Mouse (Mus musculus) testis, adult 2 months (tissue): ENCODE measurements around the gene Zmym5. TPM values are rescaled to one million over a fixed set of nuclear protein-coding genes. Genes with fewer than 3 reads are reported as not detected.

Source experiments
- H3K27ac ChIP-seq: fragments of 200-500 bp; 2 replicates; pipeline ENCODE4 v1.5.1; 2012; ENCODE audit warnings: low read depth, low read length; ENCODE audit not compliant: control insufficient read depth, insufficient read depth
- H3K27me3 ChIP-seq: fragments of 200-500 bp; 2 replicates; pipeline ENCODE4 v1.6.1; 2012; ENCODE audit warnings: mild to moderate bottlenecking, low read length, moderate library complexity; ENCODE audit not compliant: control insufficient read depth, insufficient read depth
- H3K36me3 ChIP-seq: fragments of 200-500 bp; 2 replicates; pipeline ENCODE4 v1.6.1; 2012; ENCODE audit warnings: mild to moderate bottlenecking, low read length; ENCODE audit not compliant: control insufficient read depth, insufficient read depth
- H3K4me1 ChIP-seq: fragments of 200-500 bp; 2 replicates; pipeline ENCODE4 v1.6.1; 2012; ENCODE audit warnings: low read length; ENCODE audit not compliant: control insufficient read depth, insufficient read depth
- H3K4me3 ChIP-seq: fragments of 200-500 bp; 2 replicates; pipeline ENCODE4 v1.5.1; 2012; ENCODE audit warnings: low read depth, mild to moderate bottlenecking, low read length, moderate library complexity, mixed read lengths; ENCODE audit not compliant: control insufficient read depth
- CTCF ChIP-seq: fragments of 200-500 bp; IDR thresholded peaks from 2 replicates; pipeline ENCODE4 v1.5.1; 2012; ENCODE audit warnings: low read depth, mild to moderate bottlenecking, inconsistent platforms, low read length, moderate library complexity; ENCODE audit not compliant: control insufficient read depth, insufficient read depth, insufficient replicate concordance
- POLR2A ChIP-seq: fragments of 200-500 bp; IDR thresholded peaks from 2 replicates; pipeline ENCODE4 v1.6.1; 2012; ENCODE audit warnings: low read depth, mild to moderate bottlenecking, inconsistent platforms, low read length, moderate library complexity; ENCODE audit not compliant: control insufficient read depth
- polyA plus RNA-seq: library from polyadenylated mRNA; depleted of rRNA; stranded (reverse); fragments of >200 nt; gene quantifications from 2 replicates; pipeline ENCODE4 v1.2.3, GENCODE M21; 2012; rRNA removed

Gene Zmym5
- polyA plus RNA-seq, 1 experiment: 7.9 TPM

DNA sequence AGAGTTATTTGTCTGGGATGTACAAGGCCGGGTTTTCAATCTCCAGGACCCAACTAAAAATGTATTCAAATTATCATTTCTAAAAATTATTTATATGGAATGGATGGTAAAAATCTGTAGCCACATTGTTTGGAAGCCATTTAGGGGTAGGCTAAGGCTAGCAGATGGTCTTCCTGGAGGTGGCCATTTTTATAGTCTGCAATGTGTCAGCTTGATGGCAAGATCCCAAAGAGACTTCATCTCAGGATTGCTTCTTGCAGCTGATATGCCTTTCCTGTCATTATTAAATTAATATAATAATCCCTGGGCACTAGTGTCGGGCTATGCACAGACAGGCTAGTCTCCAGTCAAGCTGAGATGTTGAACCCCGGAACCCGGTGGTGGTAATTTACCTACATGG is 60.2 kb downstream of the Zmym5 start:
- no peak for TF ChIP-seq CTCF
- TF ChIP-seq POLR2A: no peak
- Histone ChIP-seq H3K4me3 (no peak overlapping the region), H3K4me1 (no peaks in the 10 kb centered on the region), H3K36me3 (no peaks in the 10 kb centered on the region), H3K27me3 (no peaks in the 10 kb centered on the region), H3K27ac (no peak overlapping the region)

Other genes with a start within 250 kb of the Zmym5 start
- 4.5 and 6.6 TPM in 2 replicates for gene Cenpj, start 236.3 kb downstream of the Zmym5 start, polyA plus RNA-seq
- 0.90 and 1.6 TPM in 2 replicates for gene Parp4, start 236.1 kb downstream of the Zmym5 start, polyA plus RNA-seq
- 21.0 and 24.7 TPM in 2 replicates for gene Mphosph8, start 143.5 kb downstream of the Zmym5 start, polyA plus RNA-seq
- gene Pspc1, start 33.4 kb downstream of the Zmym5 start, polyA plus RNA-seq: 16.5 and 17.9 TPM in 2 replicates
- gene Zmym2, start 74.9 kb upstream of the Zmym5 start, polyA plus RNA-seq: 19.7 and 21.1 TPM in 2 replicates
- gene Gja3, start 246.4 kb upstream of the Zmym5 start, polyA plus RNA-seq: 0.17 and 0.23 TPM in 2 replicates